Mouse (Mus musculus) limb, embryonic 15.5 days (tissue): Measurements from ENCODE around the gene Bag2. TPM values are rescaled to one million over a fixed set of nuclear protein-coding genes. Genes with fewer than 3 reads are reported as not detected.
A peak's percentile ranks its signal among the peaks of the same experiment; 100 is the strongest.

Experiments
- ATAC-seq: fragments of 200-750 bp; cut with Nextera tagmentation; 2 replicates; pipeline ENCODE4 v1.8.0; 2017; ENCODE audit warnings: low read depth, moderate TSS enrichment; ENCODE audit not compliant: insufficient number of reproducible peaks, low FRiP score, low TSS enrichment
- H3K27ac ChIP-seq: fragments of 300-500 bp; sonication (generic); 2 replicates; pipeline ENCODE4 v1.5.1; 2015; ENCODE audit warnings: moderate library complexity, mild to moderate bottlenecking, inconsistent platforms
- H3K27me3 ChIP-seq: fragments of 300-500 bp; sonication (generic); 2 replicates; pipeline ENCODE4 v1.6.1; 2015; ENCODE audit warnings: inconsistent platforms
- H3K36me3 ChIP-seq: fragments of 300-500 bp; sonication (generic); 2 replicates; pipeline ENCODE4 v1.6.1; 2015; ENCODE audit warnings: inconsistent platforms
- H3K4me1 ChIP-seq: fragments of 300-500 bp; sonication (generic); 2 replicates; pipeline ENCODE4 v1.6.1; 2015; ENCODE audit warnings: inconsistent platforms
- H3K4me2 ChIP-seq: fragments of 300-500 bp; sonication (generic); 2 replicates; pipeline ENCODE4 v1.6.1; 2015; ENCODE audit warnings: mild to moderate bottlenecking, inconsistent platforms
- H3K4me3 ChIP-seq: fragments of 300-500 bp; sonication (generic); 2 replicates; pipeline ENCODE4 v1.5.1; 2015; ENCODE audit warnings: mild to moderate bottlenecking, inconsistent platforms
- H3K9ac ChIP-seq: fragments of 300-500 bp; sonication (generic); 2 replicates; pipeline ENCODE4 v1.6.1; 2015; ENCODE audit warnings: inconsistent platforms
- H3K9me3 ChIP-seq: fragments of 300-500 bp; sonication (generic); 2 replicates; pipeline ENCODE4 v1.6.1; 2016; ENCODE audit warnings: inconsistent platforms
- WGBS: fragments of 180-500 bp; shearing (Covaris S2); methylation state at CpG from one replicate; pipeline ENCODE4 v1.1.7; 2015; 5-methylcytosine and 5-hydroxymethylcytosine counted together
- polyA plus RNA-seq: library from polyadenylated mRNA; unstranded; fragments of >200 nt; fragmentation: Nextera tagmentation; extraction: Ambion mirVana; gene quantifications from 2 replicates; pipeline ENCODE4 v1.2.1, GENCODE M21; 2015

Gene Bag2
- polyA plus RNA-seq, 1 experiment from 2014 or later = 51.4 TPM

DNA sequence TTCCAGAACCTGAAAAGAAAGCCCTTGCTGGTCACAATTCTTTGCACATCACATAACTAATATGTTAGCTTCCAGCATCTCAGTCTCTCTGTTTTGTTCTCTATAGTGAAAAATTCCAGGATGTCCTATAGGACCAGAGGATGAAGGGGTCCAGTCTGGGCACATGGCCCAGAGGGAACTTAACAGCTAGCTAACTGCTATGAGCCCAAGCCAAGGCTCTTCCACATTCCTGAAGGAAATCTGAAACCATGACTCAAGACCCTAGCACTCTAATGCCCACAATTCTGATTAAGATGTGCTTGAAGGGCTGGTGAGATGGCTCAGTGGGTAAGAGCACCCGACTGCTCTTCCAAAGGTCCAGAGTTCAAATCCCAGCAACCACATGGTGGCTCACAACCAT lies 40.0 kb downstream of the Bag2 start:
- H3K27ac ChIP-seq = no peak overlapping the region
- no peaks in the 10 kb centered on the region for H3K27me3 ChIP-seq
- no peaks in the 10 kb centered on the region; the same call in 1 of the 2 replicates for H3K36me3 ChIP-seq
- no peak overlapping the region for H3K4me2 ChIP-seq
- no peak for ATAC-seq
- no peaks in the 10 kb centered on the region for H3K9me3 ChIP-seq
- no peak overlapping the region for H3K9ac ChIP-seq
- WGBS = 80% methylated on average over 1 of the region's 1 CpGs
- H3K4me3 ChIP-seq = no peak overlapping the region
- peaks cover 8% of the 10 kb centered on the region for H3K4me1 ChIP-seq

DNA sequence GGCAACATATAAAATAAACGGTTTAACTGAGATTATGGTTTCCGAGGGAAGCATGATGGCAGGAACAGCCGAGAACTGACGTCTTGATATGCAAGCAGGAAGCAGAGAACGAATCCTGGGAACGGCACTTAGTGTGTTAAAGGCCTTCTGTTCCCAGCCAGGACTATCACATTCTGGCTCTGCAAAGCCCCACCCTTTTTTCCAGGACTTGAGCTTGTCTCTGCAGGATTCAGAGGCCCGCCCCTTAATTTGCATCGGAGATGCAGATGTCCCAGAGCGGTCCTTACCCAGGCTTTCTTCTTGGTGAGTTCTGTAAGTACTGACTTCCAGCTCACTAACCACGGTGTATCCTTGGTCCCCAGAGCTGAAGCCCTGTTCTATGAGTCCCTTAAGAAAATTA lies 42.8 kb downstream of the Bag2 start:
- ATAC-seq = no peak
- 5% methylated on average over 10 of the region's 10 CpGs for WGBS
- Histone ChIP-seq H3K9me3 (no peaks in the 10 kb centered on the region), H3K4me2 (peak overlapping the region; percentile 22; the same call in 1 of the 2 replicates), H3K4me3 (no peak overlapping the region), H3K9ac (no peak overlapping the region), H3K27me3 (no peaks in the 10 kb centered on the region), H3K4me1 (peaks cover 4% of the 10 kb centered on the region; the same call in 1 of the 2 replicates), H3K36me3 (no peaks in the 10 kb centered on the region), H3K27ac (no peak overlapping the region)

DNA sequence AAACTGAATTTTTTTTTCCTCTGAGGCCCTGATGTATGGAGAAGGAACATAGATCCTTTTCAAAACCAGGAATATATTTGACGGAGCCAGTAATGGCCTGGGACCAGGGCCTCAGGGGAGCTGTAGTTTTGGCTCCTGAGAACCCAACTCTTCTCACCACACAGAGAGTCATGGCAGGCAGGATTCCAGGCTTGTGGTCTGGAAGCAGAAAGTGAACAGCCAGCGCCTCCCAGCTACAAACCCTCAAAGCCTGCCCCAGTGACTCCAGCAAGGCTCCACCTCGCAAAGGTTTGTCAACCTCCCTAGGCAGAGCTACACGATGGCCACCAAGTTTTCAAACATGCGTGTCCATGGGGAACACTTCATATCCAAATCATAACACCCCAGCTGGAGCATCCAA lies 45.6 kb downstream of the Bag2 start:
- H3K9me3 ChIP-seq = no peaks in the 10 kb centered on the region
- ATAC-seq = no peak
- peaks cover 4% of the 10 kb centered on the region; the same call in 1 of the 2 replicates for H3K4me1 ChIP-seq
- H3K4me2 ChIP-seq = no peak overlapping the region
- H3K27ac ChIP-seq = no peak overlapping the region
- H3K4me3 ChIP-seq = no peak overlapping the region
- H3K9ac ChIP-seq = no peak overlapping the region
- H3K27me3 ChIP-seq = no peaks in the 10 kb centered on the region
- 82% methylated on average over 5 of the region's 5 CpGs for WGBS
- H3K36me3 ChIP-seq = no peaks in the 10 kb centered on the region

DNA sequence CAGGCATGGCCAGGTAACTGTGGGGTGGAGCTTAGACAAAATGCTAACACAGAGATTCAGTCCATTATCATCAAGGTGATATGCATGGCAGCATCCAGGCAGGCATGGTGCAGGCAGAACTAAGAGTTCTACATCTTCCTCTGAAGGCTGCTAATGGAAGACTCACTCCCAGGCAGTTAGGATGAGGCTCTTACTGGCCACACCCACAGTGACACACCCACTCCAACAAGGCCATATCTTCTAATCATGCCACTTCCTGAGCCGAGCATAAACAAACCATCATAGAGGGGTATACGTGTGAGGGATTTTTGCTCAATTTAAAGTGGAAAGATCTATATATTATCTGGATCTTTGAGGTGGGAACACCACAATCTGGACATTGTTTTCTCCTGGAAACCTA lies 48.0 kb downstream of the Bag2 start:
- Histone ChIP-seq H3K27me3 (no peaks in the 10 kb centered on the region), H3K27ac (no peak overlapping the region), H3K4me2 (no peak overlapping the region), H3K4me1 (no peaks in the 10 kb centered on the region), H3K9ac (no peak overlapping the region), H3K9me3 (no peaks in the 10 kb centered on the region), H3K4me3 (no peak overlapping the region), H3K36me3 (no peaks in the 10 kb centered on the region)
- WGBS = 62% methylated on average over 2 of the region's 2 CpGs
- ATAC-seq = no peak

DNA sequence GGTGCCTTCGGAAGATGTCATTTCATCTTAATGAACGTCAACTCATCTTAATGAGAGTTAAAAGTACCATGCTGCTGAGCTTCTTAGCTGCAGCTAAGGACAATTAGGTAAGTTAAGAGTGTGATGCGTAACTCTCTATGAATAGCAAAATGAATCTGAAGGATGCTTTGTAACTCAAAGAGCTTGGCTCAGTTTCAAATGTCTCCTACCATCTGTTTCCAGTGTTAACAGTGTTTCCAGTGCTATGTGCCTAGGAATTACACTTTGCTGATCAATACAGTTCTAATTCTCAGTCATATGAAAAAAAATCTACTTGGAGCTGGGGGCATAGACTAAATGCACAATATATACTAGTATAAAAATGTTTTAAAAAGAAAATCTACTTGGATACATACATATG lies 56.4 kb downstream of the Bag2 start:
- H3K4me2 ChIP-seq = no peak overlapping the region
- H3K4me3 ChIP-seq = no peak overlapping the region
- no peaks in the 10 kb centered on the region for H3K27me3 ChIP-seq
- H3K9ac ChIP-seq = no peak overlapping the region
- no peaks in the 10 kb centered on the region; the same call in 1 of the 2 replicates for H3K4me1 ChIP-seq
- no peak overlapping the region for H3K27ac ChIP-seq
- no peak for ATAC-seq
- H3K36me3 ChIP-seq = no peaks in the 10 kb centered on the region
- WGBS = 80% methylated on average over 3 of the region's 3 CpGs
- H3K9me3 ChIP-seq = no peaks in the 10 kb centered on the region

DNA sequence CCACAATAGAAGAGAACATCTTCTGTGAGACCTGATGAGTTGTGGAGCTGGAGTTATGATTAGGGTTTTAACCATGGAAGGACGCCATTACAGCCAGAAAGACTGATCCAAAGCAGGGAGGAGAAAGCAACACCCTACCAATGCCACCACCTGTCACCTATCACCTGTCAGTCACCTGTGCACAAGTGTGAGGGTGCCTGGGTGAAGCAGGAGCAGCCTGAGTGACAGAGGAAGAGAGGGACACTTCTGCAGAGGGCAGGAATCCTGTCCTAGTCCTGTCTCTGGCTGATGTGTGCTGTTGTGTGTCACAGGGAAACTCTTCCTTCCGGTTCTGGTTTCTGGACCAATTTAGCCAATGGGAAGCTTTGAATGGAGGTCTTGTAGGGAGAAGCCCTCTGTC lies 61.6 kb downstream of the Bag2 start:
- Histone ChIP-seq H3K36me3 (no peaks in the 10 kb centered on the region), H3K27me3 (no peaks in the 10 kb centered on the region), H3K27ac (no peak overlapping the region), H3K9ac (no peak overlapping the region), H3K9me3 (no peaks in the 10 kb centered on the region), H3K4me1 (no peaks in the 10 kb centered on the region; the same call in 1 of the 2 replicates), H3K4me3 (no peak overlapping the region), H3K4me2 (no peak overlapping the region)
- no peak for ATAC-seq
- WGBS = 83% methylated on average over 2 of the region's 2 CpGs

Other genes starting within 250 kb of the Bag2 start
- 32.4 and 33.9 TPM in 2 replicates for gene Prim2, start 88.0 kb downstream of the Bag2 start, polyA plus RNA-seq
- 34.8 and 36.2 TPM in 2 replicates for gene Rab23, start 37.9 kb downstream of the Bag2 start, polyA plus RNA-seq
- 25.1 and 25.6 TPM in 2 replicates for gene Zfp451, start 56.8 kb upstream of the Bag2 start, polyA plus RNA-seq
- 0.81 and 1.3 TPM in 2 replicates for gene Bend6, start 150.0 kb upstream of the Bag2 start, polyA plus RNA-seq
- 23.7 and 24.4 TPM in 2 replicates for gene Dst, start 150.4 kb upstream of the Bag2 start, polyA plus RNA-seq